Mouse (Mus musculus) left cerebral cortex, adult 9 months (tissue): ENCODE results near the gene Chd9.
A peak's percentile ranks its signal among the peaks of the same experiment; 100 is the strongest.

Experiments used
- DNase-seq, 2 experiments: peaks; one replicate each; pipeline ENCODE4 v3.0.0; 2022; ENCODE audit warnings: low spot score in 2 of 2

The Chd9 gene

GRCm38 (mm10) chr8:90968307-90968706, 140.2 kb downstream of the Chd9 start:
- DNase-seq = no peak

- DNase-seq = no peak
Observed at GRCm38 (mm10) chr8:90976960-90977371, 148.8 kb downstream of the Chd9 start.

- DNase-seq = no peak
Observed at GRCm38 (mm10) chr8:90978720-90979119, 150.6 kb downstream of the Chd9 start.

GRCm38 (mm10) chr8:90979295-90979694, 151.1 kb downstream of the Chd9 start:
- DNase-seq = no peak

- DNase-seq = no peak
Observed at GRCm38 (mm10) chr8:90982087-90982486, 153.9 kb downstream of the Chd9 start.

- peak in 1 of 2 experiments; percentile 48 for DNase-seq
Observed at GRCm38 (mm10) chr8:91019726-91020125, 191.6 kb downstream of the Chd9 start.

GRCm38 (mm10) chr8:91034417-91034816, 206.3 kb downstream of the Chd9 start:
- no peak for DNase-seq

- no peak for DNase-seq
Observed at GRCm38 (mm10) chr8:91036905-91037304, 208.8 kb downstream of the Chd9 start.

- no peak for DNase-seq
Observed at GRCm38 (mm10) chr8:91038637-91039036, 210.5 kb downstream of the Chd9 start.

- DNase-seq = no peak
Observed at GRCm38 (mm10) chr8:91046370-91046769, 218.2 kb downstream of the Chd9 start.

GRCm38 (mm10) chr8:91051037-91051436, 222.9 kb downstream of the Chd9 start:
- peak in 1 of 2 experiments; percentile 73 for DNase-seq

GRCm38 (mm10) chr8:91054418-91054817, 226.3 kb downstream of the Chd9 start:
- no peak for DNase-seq

GRCm38 (mm10) chr8:91056848-91057247, 228.7 kb downstream of the Chd9 start:
- no peak for DNase-seq

- peak in 1 of 2 experiments; percentile 19 for DNase-seq
Observed at GRCm38 (mm10) chr8:91059086-91059578, 231.0 kb downstream of the Chd9 start.

GRCm38 (mm10) chr8:91059884-91060510, 231.8 kb downstream of the Chd9 start:
- DNase-seq = no peak

GRCm38 (mm10) chr8:91060555-91061471, 232.7 kb downstream of the Chd9 start:
- DNase-seq = no peak

- no peak for DNase-seq
Observed at GRCm38 (mm10) chr8:91065179-91065578, 237.0 kb downstream of the Chd9 start.

GRCm38 (mm10) chr8:91069407-91069806, 241.3 kb downstream of the Chd9 start:
- DNase-seq = peak in 1 of 2 experiments; percentile 19

GRCm38 (mm10) chr8:91069834-91070233, 241.7 kb downstream of the Chd9 start, which contains the start of gene Rbl2:
Gene Rbl2, plus strand, starts transcription at chr8:91070057.
- peak; percentile 87 to 96 for DNase-seq

- DNase-seq = peak; percentile 66 to 75
Observed at GRCm38 (mm10) chr8:91070275-91070859, 242.2 kb downstream of the Chd9 start.

- DNase-seq = no peak
Observed at GRCm38 (mm10) chr8:91077077-91077867, 249.1 kb downstream of the Chd9 start.
